Mouse (Mus musculus) cerebellum, adult 2 months (tissue): ENCODE results near the gene Btbd2.

Experiments
- CTCF ChIP-seq: fragments of 200-500 bp; IDR thresholded peaks from 2 replicates; pipeline ENCODE4 v1.5.1; 2011; ENCODE audit warnings: low read depth, mild to moderate bottlenecking, control low read depth, low read length, moderate library complexity, borderline replicate concordance; ENCODE audit not compliant: insufficient read depth
- POLR2A ChIP-seq: fragments of 200-500 bp; IDR thresholded peaks from 2 replicates; pipeline ENCODE4 v1.6.1; 2011; ENCODE audit warnings: low read length, control low read depth, borderline replicate concordance; ENCODE audit not compliant: insufficient read depth

DNA sequence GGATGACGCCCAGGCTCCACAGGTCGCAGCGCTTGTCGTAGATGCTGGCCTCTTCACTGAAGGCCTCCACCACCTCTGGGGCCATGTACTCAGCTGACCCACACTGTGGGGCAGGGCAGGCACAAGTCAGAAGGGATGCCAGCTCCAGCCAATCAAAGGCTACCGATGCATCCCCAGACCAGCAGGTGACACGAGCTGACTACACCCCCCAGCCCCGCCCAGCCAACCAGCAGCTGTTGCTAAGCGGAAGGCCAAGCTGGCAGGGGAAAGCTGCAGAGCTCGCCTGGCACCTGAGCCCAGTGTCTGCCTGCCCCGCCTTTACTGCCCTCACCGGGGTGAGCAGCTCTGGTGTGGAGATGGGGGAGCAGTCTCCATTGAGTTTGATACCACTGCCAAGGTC, 11.7 kb upstream of the Btbd2 start:
- no peak for TF ChIP-seq CTCF
- TF ChIP-seq POLR2A: no peak
